Mouse (Mus musculus): ENCODE results near the gene Klk13. TPM values are rescaled to one million over a fixed set of nuclear protein-coding genes. Genes with fewer than 3 reads are reported as not detected.

Klk13 gene
- total RNA-seq, 2 experiments from 2014 or later, result not detected

GRCm38 (mm10) chr7:43770701-43771100 is 58.3 kb downstream of the Klk13 start:
- DNase-seq (ENCODE audit: low spot score in 2 of 2), result no peak

- no peak for DNase-seq (ENCODE audit: low spot score in 2 of 2)
These were observed 59.5 kb downstream of the Klk13 start for GRCm38 (mm10) chr7:43771916-43772315.

DNA sequence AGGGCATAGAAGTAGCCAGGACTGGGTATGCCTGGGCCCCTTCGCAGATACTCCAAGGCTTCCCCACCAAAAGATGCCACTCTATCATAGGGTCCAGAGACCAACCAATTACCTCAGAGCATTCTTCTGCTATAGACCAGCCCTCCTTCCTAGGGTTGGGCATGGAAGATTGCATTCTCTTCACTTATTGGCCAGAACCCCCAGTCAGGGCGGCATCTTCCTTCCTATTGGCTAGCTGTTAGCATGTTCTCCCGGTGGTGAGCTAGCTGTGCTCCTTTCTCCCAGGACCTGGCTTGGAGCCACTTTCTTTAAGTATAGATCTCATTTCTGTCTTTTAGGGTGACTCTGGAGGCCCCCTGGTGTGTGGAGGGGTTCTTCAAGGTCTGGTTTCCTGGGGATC is 60.5 kb downstream of the Klk13 start:
- no peak for DNase-seq (ENCODE audit: low spot score in 2 of 2)

DNA sequence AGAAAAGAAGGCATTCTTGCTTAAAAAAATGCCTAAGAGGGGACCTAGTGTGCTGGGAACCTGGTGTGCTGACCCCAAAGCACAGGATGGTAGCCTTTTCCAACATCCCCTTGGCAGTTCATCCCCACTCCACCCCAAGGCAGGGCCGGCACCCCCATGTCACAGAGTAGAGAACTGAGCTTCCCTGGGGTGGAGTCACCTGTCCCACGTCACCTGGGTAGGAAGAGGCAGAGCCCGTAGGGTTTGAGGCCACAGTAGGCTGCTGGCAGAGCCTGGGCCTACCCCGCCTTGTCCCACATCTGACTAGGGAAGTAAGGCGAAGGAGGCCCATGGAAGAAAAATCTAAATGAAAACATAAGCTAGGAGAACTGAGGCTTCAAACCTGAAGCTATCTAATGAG is 62.0 kb downstream of the Klk13 start, which contains the start of gene Klk11:
Gene Klk11, plus strand, starts transcription at position 241 of the 400 bp plus-strand sequence.
- DNase-seq (ENCODE audit: low spot score in 2 of 2), result no peak

DNA sequence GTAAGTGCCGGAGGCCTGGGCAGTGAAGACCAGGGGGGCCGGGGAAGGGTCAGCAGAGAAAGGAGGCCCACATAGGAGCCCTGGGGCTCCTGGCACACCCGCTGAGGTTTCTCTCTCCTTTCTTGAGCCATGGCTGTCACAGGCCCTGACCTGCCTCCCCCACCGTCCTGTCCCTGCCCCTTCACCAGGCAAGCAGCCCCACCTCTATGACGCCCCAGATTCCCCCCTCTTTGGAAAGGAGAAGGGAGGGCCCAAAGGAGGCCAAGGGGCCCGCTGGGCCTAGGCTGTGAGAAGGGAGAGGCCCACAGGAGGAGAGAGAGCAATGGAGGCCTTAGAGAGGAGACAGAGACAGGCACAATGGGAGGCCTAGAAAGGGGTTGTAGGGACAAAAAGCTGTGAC is 62.4 kb downstream of the Klk13 start:
- no peak for DNase-seq (ENCODE audit: low spot score in 2 of 2)

GRCm38 (mm10) chr7:43775311-43776057 is 63.1 kb downstream of the Klk13 start:
- DNase-seq (ENCODE audit: low spot score in 2 of 2), result no peak

GRCm38 (mm10) chr7:43776506-43776905 is 64.1 kb downstream of the Klk13 start:
- DNase-seq (ENCODE audit: low spot score in 2 of 2), result no peak

Other genes starting within 250 kb of the Klk13 start
- 1 to 10 TPM; 2.6 to 3.5 TPM for gene Vsig10l, start 249.4 kb upstream of the Klk13 start, total RNA-seq (2021)
- 10 to 100 TPM; 43.2 to 45.0 TPM for gene Iglon5, start 222.5 kb upstream of the Klk13 start, total RNA-seq (2021)
- not detected for gene 4931406B18Rik, start 206.6 kb upstream of the Klk13 start, total RNA-seq (2021)
- 1 to 10 TPM; 6.5 to 6.8 TPM for gene Cd33, start 168.1 kb upstream of the Klk13 start, total RNA-seq (2021)
- gene Zfp658, start 150.3 kb upstream of the Klk13 start, total RNA-seq (2021), result 1 to 10 TPM; 5.9 to 6.5 TPM
- gene Zfp719, start 133.0 kb upstream of the Klk13 start, total RNA-seq (2021), result 10 to 100 TPM; 20.5 to 25.1 TPM
- under 1 TPM in 1 of 2 experiments, not detected in 1; 0.39 TPM for gene Zfp819, start 105.4 kb upstream of the Klk13 start, total RNA-seq (2021)
- gene Ceacam18, start 77.9 kb upstream of the Klk13 start, total RNA-seq (2021), result under 1 TPM; 0.19 to 0.28 TPM
- gene Siglece, start 52.4 kb upstream of the Klk13 start, total RNA-seq (2021), result 1 to 10 TPM in 1 of 2 experiments, under 1 TPM in 1; 0.74 to 1.7 TPM
- gene Ctu1, start 40.6 kb upstream of the Klk13 start, total RNA-seq (2021), result 10 to 100 TPM in 1 of 2 experiments, 1 to 10 TPM in 1; 9.9 to 12.6 TPM
- gene Klk14, start 22.1 kb upstream of the Klk13 start, total RNA-seq (2021), result not detected
- gene Klk12, start 56.3 kb downstream of the Klk13 start, total RNA-seq (2021), result not detected
- gene Klk11, start 62.0 kb downstream of the Klk13 start, total RNA-seq (2021), result not detected
- gene Klk10, start 68.5 kb downstream of the Klk13 start, total RNA-seq (2021), result under 1 TPM; 0.55 to 0.93 TPM
- under 1 TPM in 1 of 2 experiments, not detected in 1; 0.43 TPM for gene Klk9, start 79.3 kb downstream of the Klk13 start, total RNA-seq (2021)
- 10 to 100 TPM; 25.3 to 25.9 TPM for gene Klk8, start 85.0 kb downstream of the Klk13 start, total RNA-seq (2021)
- gene Klk7, start 98.7 kb downstream of the Klk13 start, total RNA-seq (2021), result under 1 TPM; 0.35 to 0.45 TPM
- not detected for gene Klk6, start 111.9 kb downstream of the Klk13 start, total RNA-seq (2021)
- gene Klk5, start 129.4 kb downstream of the Klk13 start, total RNA-seq (2021), result not detected
- not detected for gene Klk4, start 168.6 kb downstream of the Klk13 start, total RNA-seq (2021)
- not detected for gene Klk15, start 221.2 kb downstream of the Klk13 start, total RNA-seq (2021)
- not detected for gene Klk1b8, start 238.1 kb downstream of the Klk13 start, total RNA-seq (2021)

Measured in layer of hippocampus, postnatal 14 days (tissue).